In genomic region chr1:171111781-171112575, GRCm38 (mm10) we compare ENCODE assay signal across 8 mouse cellular contexts. TPM values are rescaled to one million over a fixed set of nuclear protein-coding genes. Genes with fewer than 3 reads are reported as not detected.
DNase-seq lines count a peak whose midpoint lies in the region; ATAC-seq and TF ChIP-seq lines count a peak whose summit lies in the region.

No protein-coding gene starts in this region.

- peak overlapping the region; percentile 65 for H3K4me2 ChIP-seq in forebrain, embryonic 12.5 days
- H3K4me2 ChIP-seq in lung, embryonic 14.5 days, result peak overlapping the region; percentile 68

- H3K4me1 ChIP-seq in G1E (ENCODE audit: insufficient read depth, low read depth, low read length), result peaks cover 47% of the 10 kb centered on the region
- peaks cover 17% of the 10 kb centered on the region for H3K4me1 ChIP-seq in forebrain, embryonic 12.5 days
- H3K4me1 ChIP-seq in lung, embryonic 14.5 days (ENCODE audit: insufficient read depth), result no peaks in the 10 kb centered on the region; the same call in 1 of the 2 replicates
- H3K4me1 ChIP-seq in olfactory bulb, adult 2 months (ENCODE audit: control insufficient read depth, insufficient read depth, low read length), result peaks cover 7% of the 10 kb centered on the region

- peak overlapping the region; percentile 75 for H3K27ac ChIP-seq in forebrain, embryonic 12.5 days
- H3K27ac ChIP-seq in lung, embryonic 14.5 days (ENCODE audit: low read depth), result peak overlapping the region; percentile 71
- no peak overlapping the region; the same call in 1 of the 2 replicates for H3K27ac ChIP-seq in olfactory bulb, adult 2 months (ENCODE audit: insufficient read depth, low read depth, low read length)

- TF ChIP-seq POLR2A in olfactory bulb, adult 2 months (IDR thresholded peaks at IDR 0.05; ENCODE audit: insufficient read depth, low read depth, low read length), result no peak

- peak overlapping the region; percentile 70 for H3K4me3 ChIP-seq in G1E (ENCODE audit: low read depth, low read length)
- H3K4me3 ChIP-seq in forebrain, embryonic 12.5 days (replicated peaks), result peak overlapping the region; percentile 54
- H3K4me3 ChIP-seq in lung, embryonic 14.5 days (ENCODE audit: low read depth, low read length), result peak overlapping the region; percentile 47
- peak overlapping the region; percentile 82 for H3K4me3 ChIP-seq in olfactory bulb, adult 2 months (ENCODE audit: insufficient read depth, low read depth, low read length)

- no peak for TF ChIP-seq CTCF in G1E (IDR thresholded peaks at IDR 0.05; ENCODE audit: low read depth, low read length)
- TF ChIP-seq CTCF in lung, embryonic 14.5 days (IDR thresholded peaks at IDR 0.05; ENCODE audit: low read depth), result 0 out of 2 replicates have a peak, but pooled peaks have one; percentile 12
- TF ChIP-seq CTCF in olfactory bulb, adult 2 months (IDR thresholded peaks at IDR 0.05; ENCODE audit: insufficient read depth, low read depth, low read length), result no peak

- WGBS in forebrain, embryonic 12.5 days, result 1% methylated on average over 15 of the region's 15 CpGs
- 3% methylated on average over 15 of the region's 15 CpGs for WGBS in lung, embryonic 14.5 days
- 1% methylated on average over 15 of the region's 15 CpGs for WGBS in olfactory bulb, adult 2 months

- H3K9ac ChIP-seq in forebrain, embryonic 12.5 days, result peak overlapping the region; percentile 53; the same call in 1 of the 2 replicates
- H3K9ac ChIP-seq in lung, embryonic 14.5 days, result peak overlapping the region; percentile 46

- DNase-seq in G1E (ENCODE audit: low spot score), result no peak
- peak; percentile 63 for DNase-seq in brain, adult 2 months (ENCODE audit: low read depth, low spot score)
- peak; percentile 53 to 70 for DNase-seq in heart, postnatal 36 days
- DNase-seq in kidney, postnatal 4 days, result peak; percentile 72 to 79
- DNase-seq in lung, embryonic 14.5 days, result peak; percentile 83
- DNase-seq in T-cell, adult 2 months (ENCODE audit: low spot score), result no peak

- H3K27me3 ChIP-seq in G1E (ENCODE audit: insufficient read depth, low read length), result no peaks in the 10 kb centered on the region
- H3K27me3 ChIP-seq in forebrain, embryonic 12.5 days, result peaks cover 8% of the 10 kb centered on the region; the same call in 1 of the 2 replicates
- no peaks in the 10 kb centered on the region for H3K27me3 ChIP-seq in lung, embryonic 14.5 days (ENCODE audit: insufficient read depth, low read length)

- H3K9me3 ChIP-seq in G1E (replicated peaks), result no peaks in the 10 kb centered on the region
- H3K9me3 ChIP-seq in forebrain, embryonic 12.5 days, result no peaks in the 10 kb centered on the region
- no peaks in the 10 kb centered on the region for H3K9me3 ChIP-seq in lung, embryonic 14.5 days (ENCODE audit: low read depth, low read length)

- intact Hi-C loops in heart, postnatal 36 days (cut with DNase I), result loop anchor here (2.0 to 10.0 kb wide), 2 partner anchors 145 to 363 kb away; no protein-coding TSS in a partner anchor

- H3K36me3 ChIP-seq in G1E (replicated peaks), result no peaks in the 10 kb centered on the region
- H3K36me3 ChIP-seq in forebrain, embryonic 12.5 days (replicated peaks), result no peaks in the 10 kb centered on the region
- no peaks in the 10 kb centered on the region for H3K36me3 ChIP-seq in lung, embryonic 14.5 days (ENCODE audit: insufficient read depth)

- ATAC-seq in G1E (ENCODE audit: extremely low read depth, insufficient number of reproducible peaks, low FRiP score, poor library complexity, severe bottlenecking), result no peak
- no peak for ATAC-seq in forebrain, embryonic 12.5 days (ENCODE audit: low FRiP score)
- ATAC-seq in lung, embryonic 14.5 days (ENCODE audit: insufficient read depth), result no peak; the same call in 1 of the 2 replicates

RNA-seq across cellular contexts. Expression of gene Cfap126, which starts 1.7 kb away (rescaled TPM):
- total RNA-seq in G1E (2014; fragmentation: Nextera tagmentation) (10.0 and 11.9 TPM in 2 replicates), G1E (2017) (0.64 and 0.76 TPM in 2 replicates)
- 0.81 and 1.0 TPM in 2 replicates for polyA plus RNA-seq in G1E (2012)
- 3.9 and 5.2 TPM in 2 replicates for polyA plus RNA-seq in forebrain, embryonic 12.5 days (2016; fragmentation: Nextera tagmentation; extraction: Ambion mirVana)
- total RNA-seq in heart, postnatal 36 days (2021), result 1 to 10 TPM in 1 of 2 experiments, under 1 TPM in 1; 0.69 to 1.2 TPM
- polyA plus RNA-seq in lung, embryonic 14.5 days (2014; fragmentation: Nextera tagmentation; extraction: Ambion mirVana), result 2.0 and 2.2 TPM in 2 replicates
- not detected in 2 replicates for polyA plus RNA-seq in olfactory bulb, adult 2 months (2012; ENCODE audit: insufficient read depth, insufficient read length, low replicate concordance, missing spikeins)

RNA-seq across cellular contexts. Expression of gene Sdhc, which starts 38.4 kb away (rescaled TPM):
- total RNA-seq in G1E (2014; fragmentation: Nextera tagmentation) (225 and 249 TPM in 2 replicates), G1E (2017) (40.5 and 45.0 TPM in 2 replicates)
- polyA plus RNA-seq in G1E (2012), result 67.1 and 158 TPM in 2 replicates
- 218 and 236 TPM in 2 replicates for polyA plus RNA-seq in forebrain, embryonic 12.5 days (2016; fragmentation: Nextera tagmentation; extraction: Ambion mirVana)
- 1,000 to 10,000 TPM; 1,165 to 1,188 TPM for total RNA-seq in heart, postnatal 36 days (2021)
- 281 and 304 TPM in 2 replicates for polyA plus RNA-seq in lung, embryonic 14.5 days (2014; fragmentation: Nextera tagmentation; extraction: Ambion mirVana)
- polyA plus RNA-seq in olfactory bulb, adult 2 months (2012; ENCODE audit: insufficient read depth, insufficient read length, low replicate concordance, missing spikeins), result not detected in 2 replicates

RNA-seq across cellular contexts. Expression of gene Mpz, which starts 38.5 kb away (rescaled TPM):
- total RNA-seq in G1E (2014; fragmentation: Nextera tagmentation), result not detected in 2 replicates
- total RNA-seq in G1E (2017), result not detected in 2 replicates
- polyA plus RNA-seq in G1E (2012), result 0.29 TPM in 1 of 2 replicates, not detected in the other
- polyA plus RNA-seq in forebrain, embryonic 12.5 days (2016; fragmentation: Nextera tagmentation; extraction: Ambion mirVana), result 0.54 and 1.0 TPM in 2 replicates
- under 1 TPM in 1 of 2 experiments, not detected in 1; 0.44 TPM for total RNA-seq in heart, postnatal 36 days (2021)
- 0.24 and 0.49 TPM in 2 replicates for polyA plus RNA-seq in lung, embryonic 14.5 days (2014; fragmentation: Nextera tagmentation; extraction: Ambion mirVana)
- polyA plus RNA-seq in olfactory bulb, adult 2 months (2012; ENCODE audit: insufficient read depth, insufficient read length, low replicate concordance, missing spikeins), result not detected in 2 replicates

RNA-seq across cellular contexts. Expression of gene Fcgr3, which starts 47.2 kb away (rescaled TPM):
- 7.3 and 9.3 TPM in 2 replicates for total RNA-seq in G1E (2014; fragmentation: Nextera tagmentation)
- 99.6 and 123 TPM in 2 replicates for total RNA-seq in G1E (2017)
- 0.91 and 1.5 TPM in 2 replicates for polyA plus RNA-seq in G1E (2012)
- polyA plus RNA-seq in forebrain, embryonic 12.5 days (2016; fragmentation: Nextera tagmentation; extraction: Ambion mirVana), result 4.8 and 4.9 TPM in 2 replicates
- 10 to 100 TPM; 13.7 to 18.6 TPM for total RNA-seq in heart, postnatal 36 days (2021)
- polyA plus RNA-seq in lung, embryonic 14.5 days (2014; fragmentation: Nextera tagmentation; extraction: Ambion mirVana), result 10.8 and 14.3 TPM in 2 replicates
- not detected in 2 replicates for polyA plus RNA-seq in olfactory bulb, adult 2 months (2012; ENCODE audit: insufficient read depth, insufficient read length, low replicate concordance, missing spikeins)

Comparison
In these comparisons a context has a peak if more than half of its experiments do, and no peak if none do; other contexts are left out.
1. DNase-seq: peak in brain, adult 2 months (single experiment), heart, postnatal 36 days (2 of 2), kidney, postnatal 4 days (2 of 2) and lung, embryonic 14.5 days (single experiment); none in G1E (single experiment) and T-cell, adult 2 months (single experiment).
2. Peak in every context shown above with its lines, with median percentiles within 50 percentile points of each other: H3K4me3 ChIP-seq.